Mouse (Mus musculus) forebrain, postnatal 0 days (tissue): ENCODE data around the gene Tcn2. TPM values are rescaled to one million over a fixed set of nuclear protein-coding genes. Genes with fewer than 3 reads are reported as not detected.
A peak's percentile ranks its signal among the peaks of the same experiment; 100 is the strongest.

Experiments
- ATAC-seq: fragments of 200-750 bp; cut with Nextera tagmentation; 2 replicates; pipeline ENCODE4 v1.8.0; 2017; ENCODE audit warnings: mild to moderate bottlenecking, moderate library complexity
- DNase-seq: peaks from one replicate; pipeline ENCODE4 v3.0.0-alpha.2; 2015
- H3K27ac ChIP-seq: fragments of 300-500 bp; sonication (generic); 2 replicates; pipeline ENCODE4 v1.5.1; 2014; ENCODE audit warnings: low read depth, mild to moderate bottlenecking, antibody characterized with exemption, low read length, moderate library complexity, mixed read lengths
- H3K27me3 ChIP-seq: fragments of 300-500 bp; sonication (generic); 2 replicates; pipeline ENCODE4 v1.6.1; 2014; ENCODE audit warnings: mild to moderate bottlenecking, low read length, mixed read lengths; ENCODE audit not compliant: insufficient read depth
- H3K36me3 ChIP-seq: fragments of 300-500 bp; sonication (generic); 2 replicates; pipeline ENCODE4 v1.6.1; 2014; ENCODE audit warnings: mild to moderate bottlenecking, moderate library complexity; ENCODE audit not compliant: insufficient read depth
- H3K4me1 ChIP-seq: fragments of 300-500 bp; sonication (generic); 2 replicates; pipeline ENCODE4 v1.6.1; 2014; ENCODE audit warnings: antibody characterized with exemption; ENCODE audit not compliant: insufficient read depth
- H3K4me2 ChIP-seq: fragments of 300-500 bp; sonication (generic); 2 replicates; pipeline ENCODE4 v1.6.1; 2014; ENCODE audit warnings: low read depth, mild to moderate bottlenecking, moderate library complexity
- H3K4me3 ChIP-seq: fragments of 300-500 bp; sonication (generic); 2 replicates; pipeline ENCODE4 v1.5.1; 2014; ENCODE audit warnings: low read depth, low read length, mixed read lengths
- H3K9ac ChIP-seq: fragments of 300-500 bp; sonication (generic); 2 replicates; pipeline ENCODE4 v1.6.1; 2014; ENCODE audit warnings: mild to moderate bottlenecking
- H3K9me3 ChIP-seq: fragments of 300-500 bp; sonication (generic); 2 replicates; pipeline ENCODE4 v1.6.1; 2016; ENCODE audit warnings: low read length
- CTCF ChIP-seq: sonication (generic); IDR thresholded peaks from 2 replicates; pipeline ENCODE4 v1.5.1; 2016; ENCODE audit warnings: antibody characterized with exemption, control low read depth, low read depth
- whole genome bisulfite sequencing: fragments of 180-500 bp; shearing (Covaris S2); extraction: QIAGEN DNeasy Blood & Tissue Kit; methylation state at CpG from one replicate; pipeline ENCODE4 v1.1.7; 2014; 5-methylcytosine and 5-hydroxymethylcytosine counted together
- polyA plus RNA-seq: library from polyadenylated mRNA; unstranded; fragments of >200 nt; fragmentation: Nextera tagmentation; extraction: Ambion mirVana; gene quantifications from 2 replicates; pipeline ENCODE4 v1.2.1, GENCODE M21; 2015
- total RNA-seq: library from RNA; depleted of rRNA; stranded (reverse); fragments of >200 nt; gene quantifications from 2 replicates; pipeline ENCODE4 v1.2.3, GENCODE M21; 2014; rRNA removed

Gene Tcn2
- total RNA-seq (20.3 and 20.9 TPM in 2 replicates), polyA plus RNA-seq (23.2 and 24.1 TPM in 2 replicates)

- ATAC-seq: peak; percentile 63
- WGBS: under 1% methylated on average over 21 of the region's 26 CpGs
- TF ChIP-seq CTCF: no peak
Observed at GRCm38 (mm10) chr11:3931511-3932211, at the start of gene Tcn2. Gene Tcn2 (minus strand): TSS chr11:3932159.

GRCm38 (mm10) chr11:3981536-3981935 lies 49.6 kb upstream of the Tcn2 start:
- no peak overlapping the region for H3K27ac ChIP-seq
- H3K4me2 ChIP-seq: no peak overlapping the region
- no peaks in the 10 kb centered on the region for H3K4me1 ChIP-seq
- no peaks in the 10 kb centered on the region for H3K9me3 ChIP-seq
- DNase-seq (no peak), ATAC-seq (no peak)
- 84% methylated on average over 6 of the region's 6 CpGs for WGBS
- H3K4me3 ChIP-seq: no peak overlapping the region
- TF ChIP-seq CTCF: no peak
- H3K9ac ChIP-seq: no peak overlapping the region
- peaks cover 5% of the 10 kb centered on the region; the same call in 1 of the 2 replicates for H3K27me3 ChIP-seq
- H3K36me3 ChIP-seq: peaks cover 42% of the 10 kb centered on the region

More at GRCm38 (mm10) chr11:3931511-3932211, at the start of gene Tcn2:
- peak; percentile 64 for DNase-seq
- no peaks in the 10 kb centered on the region for H3K27me3 ChIP-seq
- 0 out of 2 replicates have a peak, but pooled peaks cover 5% of the 10 kb centered on the region for H3K4me1 ChIP-seq
- 0 out of 2 replicates have a peak within 1 kb of the TSS, but pooled peaks have one; percentile 22 for H3K9ac ChIP-seq
- no peaks in the 10 kb centered on the region for H3K9me3 ChIP-seq
- H3K4me2 ChIP-seq: peak within 1 kb of the TSS; percentile 57
- peak within 1 kb of the TSS; percentile 37 for H3K4me3 ChIP-seq
- H3K27ac ChIP-seq: no peak within 1 kb of the TSS
- H3K36me3 ChIP-seq: no peaks in the 10 kb centered on the region

- ATAC-seq: no peak
- no peaks in the 10 kb centered on the region for H3K4me1 ChIP-seq
- WGBS: 91% methylated on average over 5 of the region's 5 CpGs
- no peaks in the 10 kb centered on the region for H3K27me3 ChIP-seq
- no peak overlapping the region for H3K9ac ChIP-seq
- no peak overlapping the region for H3K4me2 ChIP-seq
- peaks cover 73% of the 10 kb centered on the region for H3K36me3 ChIP-seq
- no peaks in the 10 kb centered on the region for H3K9me3 ChIP-seq
- DNase-seq: no peak
- no peak overlapping the region for H3K4me3 ChIP-seq
- TF ChIP-seq CTCF: no peak
- no peak overlapping the region for H3K27ac ChIP-seq
Observed at GRCm38 (mm10) chr11:3978421-3978820, 46.5 kb upstream of the Tcn2 start.

GRCm38 (mm10) chr11:3976678-3977077 lies 44.7 kb upstream of the Tcn2 start, which contains the start of gene 4930556J24Rik:
Gene 4930556J24Rik (minus strand): TSS chr11:3976778.
- no peaks in the 10 kb centered on the region for H3K4me1 ChIP-seq
- no peak within 1 kb of the TSS for H3K4me3 ChIP-seq
- no peak within 1 kb of the TSS for H3K27ac ChIP-seq
- no peak for ATAC-seq
- H3K36me3 ChIP-seq: peaks cover 90% of the 10 kb centered on the region
- H3K9ac ChIP-seq: no peak within 1 kb of the TSS
- no peak for TF ChIP-seq CTCF
- WGBS: 96% methylated on average over 6 of the region's 6 CpGs
- H3K27me3 ChIP-seq: no peaks in the 10 kb centered on the region
- no peak for DNase-seq
- H3K9me3 ChIP-seq: no peaks in the 10 kb centered on the region
- H3K4me2 ChIP-seq: no peak within 1 kb of the TSS

GRCm38 (mm10) chr11:3974311-3974710 lies 42.4 kb upstream of the Tcn2 start:
- peaks cover 91% of the 10 kb centered on the region for H3K36me3 ChIP-seq
- no peak overlapping the region for H3K4me3 ChIP-seq
- H3K27me3 ChIP-seq: no peaks in the 10 kb centered on the region
- no peak for DNase-seq
- no peak overlapping the region for H3K27ac ChIP-seq
- no peak overlapping the region for H3K4me2 ChIP-seq
- 62% methylated on average over 3 of the region's 3 CpGs for WGBS
- no peak for TF ChIP-seq CTCF
- H3K9me3 ChIP-seq: no peaks in the 10 kb centered on the region
- no peak overlapping the region for H3K9ac ChIP-seq
- H3K4me1 ChIP-seq: no peaks in the 10 kb centered on the region
- ATAC-seq: peak; percentile 29; the same call in 1 of the 2 replicates

GRCm38 (mm10) chr11:3973081-3973480 lies 41.1 kb upstream of the Tcn2 start:
- Histone ChIP-seq H3K9ac (no peak overlapping the region), H3K27me3 (no peaks in the 10 kb centered on the region), H3K9me3 (no peaks in the 10 kb centered on the region), H3K4me1 (no peaks in the 10 kb centered on the region), H3K4me3 (no peak overlapping the region), H3K27ac (no peak overlapping the region), H3K4me2 (no peak overlapping the region), H3K36me3 (peaks cover 84% of the 10 kb centered on the region)
- no peak for DNase-seq
- no peak for TF ChIP-seq CTCF
- WGBS: 98% methylated on average over 7 of the region's 7 CpGs
- no peak for ATAC-seq

GRCm38 (mm10) chr11:3970361-3970760 lies 38.4 kb upstream of the Tcn2 start:
- ATAC-seq: no peak
- H3K4me1 ChIP-seq: no peaks in the 10 kb centered on the region
- H3K27me3 ChIP-seq: no peaks in the 10 kb centered on the region
- no peaks in the 10 kb centered on the region for H3K9me3 ChIP-seq
- TF ChIP-seq CTCF: no peak
- H3K4me3 ChIP-seq: no peak overlapping the region
- WGBS: over 99% methylated on average over 7 of the region's 7 CpGs
- no peak overlapping the region for H3K4me2 ChIP-seq
- H3K9ac ChIP-seq: no peak overlapping the region
- H3K36me3 ChIP-seq: peaks cover 56% of the 10 kb centered on the region
- H3K27ac ChIP-seq: no peak overlapping the region
- DNase-seq: no peak
